Mouse (Mus musculus) MEL (cell line): ENCODE measurements around the gene Fbxw13.
"Not testable (repeated sequence)": the region's sequence is repeated elsewhere in the genome, so short reads cannot be mapped to it uniquely, and the experiment has no call there.

Source experiments
- CHD1 ChIP-seq: IDR thresholded peaks from 2 replicates; pipeline ENCODE4 v1.6.1; 2012; ENCODE audit warnings: low read depth, mild to moderate bottlenecking, inconsistent platforms, low read length, improper control_type of control experiment
- CTCF ChIP-seq, 3 experiments: IDR thresholded peaks in 2 of 3; conservative IDR thresholded peaks in 1 of 3; 2 replicates each; pipeline ENCODE4 v1.5.1; 2011 to 2012; ENCODE audit warnings: low read length in 3 of 3, low read depth in 2 of 3, mild to moderate bottlenecking in 2 of 3, improper control_type of control experiment in 1 of 3, inconsistent platforms in 1 of 3, mixed read lengths in 1 of 3, moderate library complexity in 1 of 3; ENCODE audit not compliant: control insufficient read depth in 1 of 3, insufficient read depth in 1 of 3, poor library complexity in 1 of 3, severe bottlenecking in 1 of 3
- GATA1 ChIP-seq: IDR thresholded peaks from 2 replicates; pipeline ENCODE4 v1.6.1; 2011; ENCODE audit warnings: low read depth, low read length, improper control_type of control experiment
- HCFC1 ChIP-seq: IDR thresholded peaks from 2 replicates; pipeline ENCODE4 v1.6.1; 2012; ENCODE audit warnings: low read depth, mild to moderate bottlenecking, inconsistent platforms, low read length, improper control_type of control experiment, moderate library complexity
- MAX ChIP-seq: IDR thresholded peaks from 2 replicates; pipeline ENCODE4 v1.6.1; 2011; ENCODE audit warnings: low read length, improper control_type of control experiment
- MAZ ChIP-seq: IDR thresholded peaks from 2 replicates; pipeline ENCODE4 v1.6.1; 2012; ENCODE audit warnings: low read depth, mild to moderate bottlenecking, inconsistent platforms, low read length, improper control_type of control experiment
- POLR2A ChIP-seq, 2 experiments: IDR thresholded peaks; 2 replicates each; pipeline ENCODE4 v1.6.1; 2011 to 2012; ENCODE audit warnings: low read length in 2 of 2, mild to moderate bottlenecking in 2 of 2, control low read depth in 1 of 2, improper control_type of control experiment in 1 of 2, low read depth in 1 of 2, moderate library complexity in 1 of 2; ENCODE audit not compliant: control insufficient read depth in 1 of 2, insufficient read depth in 1 of 2, poor library complexity in 1 of 2
- TAL1 ChIP-seq: IDR thresholded peaks from 2 replicates; pipeline ENCODE4 v1.6.1; 2012; ENCODE audit warnings: mild to moderate bottlenecking, inconsistent platforms, low read length, moderate library complexity, mixed read lengths
- ZNF384 ChIP-seq: IDR thresholded peaks from 2 replicates; pipeline ENCODE4 v1.6.1; 2012; ENCODE audit warnings: low read depth, mild to moderate bottlenecking, inconsistent platforms, low read length, improper control_type of control experiment

DNA sequence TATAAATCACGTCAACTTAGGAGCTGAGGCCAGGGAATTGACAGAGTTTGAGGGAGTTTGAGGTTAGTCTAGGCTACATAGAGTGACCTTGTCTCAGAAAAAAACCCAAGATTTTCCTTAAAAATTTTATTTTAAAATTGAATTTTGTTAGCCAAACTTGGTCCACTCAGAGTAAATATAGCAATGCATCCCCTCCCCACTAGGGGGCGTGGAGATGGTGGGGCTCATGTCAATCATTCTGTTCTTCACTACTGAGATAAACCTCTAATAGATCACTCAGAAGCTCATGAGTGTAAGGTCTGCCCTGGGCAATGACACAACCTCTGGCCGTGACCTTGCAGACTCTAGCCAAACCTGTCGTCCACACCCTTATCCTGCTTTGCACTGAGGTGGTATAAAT is 55.4 kb downstream of the Fbxw13 start:
- peak in 2 of 3 experiments; percentile 42 to 49; a peak in 3 of 6 replicates for TF ChIP-seq CTCF (IDR thresholded peaks at IDR 0.05 in 2 of 3, conservative IDR thresholded peaks at IDR 0.05 in 1 of 3; ENCODE audit: control insufficient read depth in 1 of 3, insufficient read depth in 1 of 3, low read depth in 2 of 3, low read length in 3 of 3, poor library complexity in 1 of 3, severe bottlenecking in 1 of 3)
- TF ChIP-seq MAX; MAZ; GATA1; TAL1; HCFC1; POLR2A (IDR thresholded peaks at IDR 0.05; ENCODE audit: control insufficient read depth in 1 of 2, insufficient read depth in 1 of 2, low read depth in 1 of 2, low read length in 2 of 2, poor library complexity in 1 of 2); ZNF384; CHD1: not testable (repeated sequence)
